19 mouse cellular contexts compared by ENCODE assay signal in the genomic region with DNA sequence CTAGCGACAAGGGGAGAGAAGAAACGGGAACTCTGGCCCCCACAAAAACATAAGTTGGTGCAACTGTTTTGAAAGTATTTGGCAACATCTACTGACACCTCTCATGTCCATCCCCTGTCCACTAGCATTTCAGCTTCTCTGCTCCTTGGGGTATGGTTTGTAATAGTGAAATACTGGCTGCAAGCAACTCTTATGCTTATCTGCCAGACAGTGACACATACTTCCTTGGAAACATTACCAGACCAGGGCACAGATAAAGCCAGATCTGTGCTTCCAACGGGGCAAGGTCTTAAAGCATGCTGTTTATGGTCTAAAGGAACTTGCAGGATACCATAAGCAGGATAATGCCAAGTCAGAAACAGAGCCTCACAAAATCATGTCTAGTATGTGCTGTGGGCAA. TPM values are rescaled to one million over a fixed set of nuclear protein-coding genes. Genes with fewer than 3 reads are reported as not detected.
A peak's percentile ranks its signal among the peaks of the same experiment; 100 is the strongest.
DNase-seq lines count a peak whose midpoint lies in the region; ATAC-seq and TF ChIP-seq lines count a peak whose summit lies in the region.
"Had no signal": no experiment of that assay in that cellular context is flagged by ENCODE, and none has a peak within 500 bp of the region (broad histone marks: within the 10 kb centered on the region; RNA-seq: fewer than 3 reads in every experiment).

No protein-coding gene starts in this region.

- ATAC-seq in granulocyte monocyte progenitor cell, adult 5-6 weeks (replicated peaks; ENCODE audit: poor library complexity, severe bottlenecking), result peak; percentile 23
- ATAC-seq: inflammation-experienced regulatory T-cells, adult 6 months had no signal

- peaks cover 30 to 48% of the 10 kb centered on the region in 2 experiments for H3K36me3 ChIP-seq in CH12.LX (replicated peaks in 1 of 2; ENCODE audit: control insufficient read depth in 1 of 2, insufficient read depth in 1 of 2, low read length in 1 of 2)

- H3K9me3 ChIP-seq in CH12.LX (replicated peaks; ENCODE audit: low read length), result no peaks in the 10 kb centered on the region
- H3K9me3 ChIP-seq: forebrain, embryonic 10.5 days; heart, embryonic 15.5 days; limb, embryonic 12.5 days had no signal

- H3K27me3 ChIP-seq in CH12.LX (replicated peaks), result no peaks in the 10 kb centered on the region
- H3K27me3 ChIP-seq: heart, embryonic 15.5 days; limb, embryonic 12.5 days had no signal

- TF ChIP-seq RAD21 in CH12.LX (IDR thresholded peaks at IDR 0.05; ENCODE audit: low read depth, low read length), result no peak

- peak overlapping the region; percentile 11; the same call in 1 of the 2 replicates for H3K9ac ChIP-seq in CH12.LX (ENCODE audit: insufficient read depth, low read depth)
- H3K9ac ChIP-seq: limb, embryonic 12.5 days had no signal

- peak overlapping the region; percentile 0; the same call in 1 of the 2 replicates for H3K4me3 ChIP-seq in left cerebral cortex, adult 2 months
- H3K4me3 ChIP-seq in CH12.LX (replicated peaks in 1 of 3; ENCODE audit: low read depth in 2 of 3, low read length in 2 of 3, poor library complexity in 1 of 3), result no peak overlapping the region

- H3K4me2 ChIP-seq in CH12.LX (ENCODE audit: insufficient read depth, low read depth, poor library complexity, severe bottlenecking), result no peak overlapping the region; the same call in 1 of the 2 replicates

- in situ Hi-C loops in CH12.LX (cut with MboI; ENCODE audit: low pct_ligation_motif_present, low pct_unique_long_range_greater_than_20kb, low sequenced_read_pairs), result no loop called here

- H3K79me2 ChIP-seq in CH12.LX (replicated peaks; ENCODE audit: control insufficient read depth, extremely low read depth, insufficient read depth, poor library complexity, severe bottlenecking), result peaks cover 18% of the 10 kb centered on the region

- no peak for TF ChIP-seq POLR2A in CH12.LX (IDR thresholded peaks at IDR 0.05; ENCODE audit: low read depth, low read length)

- peaks cover 0 to 22% of the 10 kb centered on the region in 2 experiments; a peak in 2 of 4 replicates for H3K4me1 ChIP-seq in CH12.LX (ENCODE audit: control insufficient read depth in 1 of 2, insufficient read depth in 2 of 2)

- no peak overlapping the region for H3K27ac ChIP-seq in left cerebral cortex, adult 2 months
- no peak overlapping the region for H3K27ac ChIP-seq in CH12.LX (ENCODE audit: insufficient read depth, low read depth)
- H3K27ac ChIP-seq: heart, embryonic 15.5 days; limb, embryonic 12.5 days had no signal

- DNase-seq in cerebellum, adult 11-12 months, result peak; percentile 9
- DNase-seq in cerebellum, postnatal 14 days, result no peak
- no peak for DNase-seq in left cerebral cortex, adult 2 months (ENCODE audit: extremely low spot score in 1 of 2, low spot score in 2 of 2)
- no peak for DNase-seq in left cerebral cortex, postnatal 4 days
- no peak for DNase-seq in CH12.LX (ENCODE audit: extremely low read depth)
- DNase-seq in kidney, adult 11 months, result no peak
- no peak for DNase-seq in embryo, embryonic 10 days (ENCODE audit: low spot score)
- DNase-seq: cerebellum, adult 2 months had no signal

- dilution Hi-C loops in CH12.LX (cut with MboI; ENCODE audit: extremely low pct_ligation_motif_present, extremely low pct_unique_long_range_greater_than_20kb, low sequenced_read_pairs), result no loop called here

- TF ChIP-seq CTCF in left cerebral cortex, adult 2 months (IDR thresholded peaks at IDR 0.05), result no peak
- TF ChIP-seq CTCF in CH12.LX (conservative IDR thresholded peaks at IDR 0.05 in 1 of 2, IDR thresholded peaks at IDR 0.05 in 1 of 2; ENCODE audit: low read depth in 2 of 2, low read length in 2 of 2), result no peak

- intact Hi-C loops in left cerebral cortex, adult 2 months (cut with DNase I), result loop anchor here (5.0 kb wide), 1 partner anchor 78 kb away; no protein-coding TSS in a partner anchor
- intact Hi-C loops in left cerebral cortex, postnatal 4 days (cut with DNase I), result no loop called here

- no peak for TF ChIP-seq EP300 in CH12.LX (IDR thresholded peaks at IDR 0.05; ENCODE audit: low read length)

TF ChIP-seq in CH12.LX, 34 proteins besides CTCF, POLR2A, EP300 and RAD21:
- TF ChIP-seq MAX (IDR thresholded peaks at IDR 0.05; ENCODE audit: low read length), result no peak
- TF ChIP-seq ZNF384 (IDR thresholded peaks at IDR 0.05; ENCODE audit: low read depth, low read length), result no peak
- TF ChIP-seq POLR2AphosphoS2 (IDR thresholded peaks at IDR 0.05; ENCODE audit: low read depth, low read length), result no peak
- TF ChIP-seq ZKSCAN1 (IDR thresholded peaks at IDR 0.05; ENCODE audit: borderline replicate concordance, low read depth, low read length), result no peak

RNA-seq across cellular contexts. Expression of a gene that starts 1.8 kb away (rescaled TPM):
- 100 to 1,000 TPM; 199 to 206 TPM for total RNA-seq in left cerebral cortex, adult 2 months (2021)
- total RNA-seq in left cerebral cortex, postnatal 4 days (2021), result 100 to 1,000 TPM; 138 to 140 TPM
- total RNA-seq in CH12.LX (2012; rRNA removed), result 120 and 128 TPM in 2 replicates
- 48.3 and 51.8 TPM in 2 replicates for total RNA-seq in CH12.LX (2014; rRNA removed)
- polyA plus RNA-seq in CH12.LX (2012; ENCODE audit: insufficient read length, low read depth), result 140 and 153 TPM in 2 replicates
- total RNA-seq in granulocyte monocyte progenitor cell, adult 5-6 weeks (2014; fragmentation: Nextera tagmentation), result 32.6 and 32.7 TPM in 2 replicates
- total RNA-seq in granulocyte monocyte progenitor cell, adult 5-6 weeks (2017), result 19.5 and 21.2 TPM in 2 replicates

RNA-seq across cellular contexts. Expression of a gene that starts 21.4 kb away (rescaled TPM):
- total RNA-seq in left cerebral cortex, adult 2 months (2021), result not detected
- not detected for total RNA-seq in left cerebral cortex, postnatal 4 days (2021)
- total RNA-seq in CH12.LX (2012; rRNA removed) (not detected in 2 replicates), CH12.LX (2014; rRNA removed) (not detected in 2 replicates)
- polyA plus RNA-seq in CH12.LX (2012; ENCODE audit: insufficient read length, low read depth), result not detected in 2 replicates
- not detected in 2 replicates for total RNA-seq in granulocyte monocyte progenitor cell, adult 5-6 weeks (2014; fragmentation: Nextera tagmentation)
- not detected in 2 replicates for total RNA-seq in granulocyte monocyte progenitor cell, adult 5-6 weeks (2017)
- total RNA-seq: gastrocnemius, postnatal 4 days; layer of hippocampus, postnatal 14 days; monocyte, adult 5-6 weeks had no signal
- polyA plus RNA-seq: cerebellum, adult 2 months; forebrain, embryonic 10.5 days; frontal cortex, adult 2 months; heart, embryonic 15.5 days; inflammation-experienced regulatory T-cells, adult 6 months; kidney, embryonic 16.5 days; limb, embryonic 12.5 days; spleen, adult 2 months had no signal

RNA-seq across cellular contexts. Expression of a gene that starts 22.3 kb away (rescaled TPM):
- total RNA-seq in left cerebral cortex, adult 2 months (2021), result 10 to 100 TPM; 91.2 to 97.6 TPM
- 100 to 1,000 TPM; 191 to 201 TPM for total RNA-seq in left cerebral cortex, postnatal 4 days (2021)
- 0.08 and 0.13 TPM in 2 replicates for total RNA-seq in CH12.LX (2012; rRNA removed)
- not detected in 2 replicates for total RNA-seq in CH12.LX (2014; rRNA removed)
- 0.43 and 0.45 TPM in 2 replicates for polyA plus RNA-seq in CH12.LX (2012; ENCODE audit: insufficient read length, low read depth)
- not detected in 2 replicates for total RNA-seq in granulocyte monocyte progenitor cell, adult 5-6 weeks (2014; fragmentation: Nextera tagmentation)
- total RNA-seq in granulocyte monocyte progenitor cell, adult 5-6 weeks (2017), result not detected in 2 replicates
- total RNA-seq: monocyte, adult 5-6 weeks had no signal
- polyA plus RNA-seq: inflammation-experienced regulatory T-cells, adult 6 months had no signal

RNA-seq across cellular contexts. Expression of a gene that starts 28.7 kb away (rescaled TPM):
- total RNA-seq in left cerebral cortex, adult 2 months (2021), result 10 to 100 TPM; 22.5 to 29.7 TPM
- total RNA-seq in left cerebral cortex, postnatal 4 days (2021), result 10 to 100 TPM; 28.3 to 28.7 TPM
- total RNA-seq in CH12.LX (2012; rRNA removed) (67.3 and 80.0 TPM in 2 replicates), CH12.LX (2014; rRNA removed) (79.5 and 83.5 TPM in 2 replicates)
- polyA plus RNA-seq in CH12.LX (2012; ENCODE audit: insufficient read length, low read depth), result 80.8 and 94.0 TPM in 2 replicates
- 104 and 120 TPM in 2 replicates for total RNA-seq in granulocyte monocyte progenitor cell, adult 5-6 weeks (2014; fragmentation: Nextera tagmentation)
- total RNA-seq in granulocyte monocyte progenitor cell, adult 5-6 weeks (2017), result 234 and 250 TPM in 2 replicates

RNA-seq across cellular contexts. Expression of a gene that starts 32.9 kb away (rescaled TPM):
- 10 to 100 TPM; 50.1 to 56.8 TPM for total RNA-seq in left cerebral cortex, adult 2 months (2021)
- total RNA-seq in left cerebral cortex, postnatal 4 days (2021), result 10 to 100 TPM; 45.7 to 48.1 TPM
- total RNA-seq in CH12.LX (2012; rRNA removed) (59.3 and 64.9 TPM in 2 replicates), CH12.LX (2014; rRNA removed) (40.5 and 40.7 TPM in 2 replicates)
- polyA plus RNA-seq in CH12.LX (2012; ENCODE audit: insufficient read length, low read depth), result 153 and 224 TPM in 2 replicates
- total RNA-seq in granulocyte monocyte progenitor cell, adult 5-6 weeks (2014; fragmentation: Nextera tagmentation), result 21.8 and 26.5 TPM in 2 replicates
- 46.6 and 51.2 TPM in 2 replicates for total RNA-seq in granulocyte monocyte progenitor cell, adult 5-6 weeks (2017)

Comparison
In these comparisons a context has a peak if more than half of its experiments do, and no peak if none do; other contexts are left out.
1. RNA of a gene that starts 22.3 kb away (total RNA-seq): 191 to 201 TPM in left cerebral cortex, postnatal 4 days and 91.2 to 97.6 TPM in left cerebral cortex, adult 2 months; 0.08 to 0.13 TPM in CH12.LX and not detected in granulocyte monocyte progenitor cell, adult 5-6 weeks; every median in the first group is over 10 times any median in the second.